Mouse (Mus musculus): Measurements from ENCODE around the gene Ryr2. TPM values are rescaled to one million over a fixed set of nuclear protein-coding genes. Genes with fewer than 3 reads are reported as not detected.

Gene Ryr2
- total RNA-seq, 2 experiments from 2014 or later, result 0.31 to 0.32 TPM

DNA sequence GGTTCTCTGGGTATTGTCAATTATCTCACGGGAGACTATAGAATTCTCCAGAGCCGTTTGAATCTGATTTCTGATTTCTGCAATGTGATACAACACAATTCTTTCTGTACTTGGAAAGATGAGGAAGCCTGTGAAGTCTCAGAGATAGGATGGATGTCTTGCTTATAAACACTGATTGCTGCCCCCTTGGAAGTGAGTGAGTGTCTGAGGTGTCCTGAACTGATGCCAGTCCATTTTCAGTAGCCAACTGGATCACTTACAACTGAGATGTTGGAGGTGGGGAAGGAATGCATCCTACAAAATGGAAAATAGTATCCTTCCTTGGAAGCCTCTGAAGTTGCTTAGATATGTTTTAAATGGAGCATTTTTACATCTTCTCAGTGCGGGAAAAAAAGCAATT lies 564.2 kb downstream of the Ryr2 start:
- no peak for DNase-seq

DNA sequence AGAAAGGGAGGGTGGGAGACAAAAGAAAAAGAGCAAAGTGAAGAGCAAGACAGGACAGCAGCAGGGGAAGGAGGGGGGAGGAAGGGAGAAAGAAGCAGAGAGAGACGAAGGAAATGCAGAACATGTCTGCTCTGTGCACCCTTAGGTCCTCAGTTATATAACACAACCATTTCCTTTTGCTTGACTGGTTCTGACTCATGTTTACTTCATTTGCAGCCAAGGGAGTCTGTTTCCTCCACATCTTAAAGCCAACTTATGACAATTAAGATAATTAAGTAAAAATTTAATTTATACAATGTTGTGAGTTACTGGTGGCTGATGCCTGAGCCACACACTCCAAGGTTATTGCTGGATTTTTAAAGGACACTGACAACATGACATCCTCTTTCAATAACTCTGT lies 569.9 kb downstream of the Ryr2 start:
- DNase-seq, result no peak

DNA sequence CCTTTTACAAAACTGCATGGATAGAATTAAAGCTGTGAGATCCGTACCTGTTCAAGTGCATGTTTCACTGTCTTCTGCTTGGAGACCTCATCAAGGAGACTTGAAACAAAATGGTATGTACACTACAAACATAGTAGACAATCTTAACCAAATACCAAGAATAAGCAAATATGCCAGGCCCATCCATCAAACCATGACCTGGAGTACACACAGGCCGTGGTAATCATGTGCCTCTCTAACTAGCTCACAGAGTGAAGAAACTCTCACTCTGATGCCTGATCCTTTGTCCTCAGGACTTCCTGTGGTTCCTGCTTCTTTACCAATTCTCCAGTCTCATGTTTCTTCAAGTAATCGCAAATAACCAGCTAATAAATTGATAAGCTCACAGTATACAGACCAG lies 570.9 kb downstream of the Ryr2 start:
- no peak for DNase-seq

DNA sequence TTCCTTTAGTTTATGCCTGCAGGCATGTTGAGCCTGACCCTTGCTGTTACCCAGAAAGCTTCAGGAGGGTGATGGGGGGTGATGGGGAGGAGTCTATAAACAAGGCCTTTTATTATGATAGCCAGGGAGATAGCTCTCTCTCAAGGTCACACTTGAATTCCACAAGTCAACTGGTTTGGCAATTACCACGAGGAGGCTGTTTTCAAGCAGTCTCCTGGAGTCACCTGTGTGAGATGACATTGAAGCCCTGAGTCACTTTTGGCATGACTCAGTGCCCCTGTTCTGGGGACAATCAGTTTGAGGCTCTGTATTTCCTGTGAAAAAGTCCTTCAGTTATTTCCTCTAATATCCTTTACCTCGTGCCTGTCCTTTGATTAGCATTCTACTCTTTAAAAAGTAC lies 573.5 kb downstream of the Ryr2 start:
- DNase-seq, result no peak

DNA sequence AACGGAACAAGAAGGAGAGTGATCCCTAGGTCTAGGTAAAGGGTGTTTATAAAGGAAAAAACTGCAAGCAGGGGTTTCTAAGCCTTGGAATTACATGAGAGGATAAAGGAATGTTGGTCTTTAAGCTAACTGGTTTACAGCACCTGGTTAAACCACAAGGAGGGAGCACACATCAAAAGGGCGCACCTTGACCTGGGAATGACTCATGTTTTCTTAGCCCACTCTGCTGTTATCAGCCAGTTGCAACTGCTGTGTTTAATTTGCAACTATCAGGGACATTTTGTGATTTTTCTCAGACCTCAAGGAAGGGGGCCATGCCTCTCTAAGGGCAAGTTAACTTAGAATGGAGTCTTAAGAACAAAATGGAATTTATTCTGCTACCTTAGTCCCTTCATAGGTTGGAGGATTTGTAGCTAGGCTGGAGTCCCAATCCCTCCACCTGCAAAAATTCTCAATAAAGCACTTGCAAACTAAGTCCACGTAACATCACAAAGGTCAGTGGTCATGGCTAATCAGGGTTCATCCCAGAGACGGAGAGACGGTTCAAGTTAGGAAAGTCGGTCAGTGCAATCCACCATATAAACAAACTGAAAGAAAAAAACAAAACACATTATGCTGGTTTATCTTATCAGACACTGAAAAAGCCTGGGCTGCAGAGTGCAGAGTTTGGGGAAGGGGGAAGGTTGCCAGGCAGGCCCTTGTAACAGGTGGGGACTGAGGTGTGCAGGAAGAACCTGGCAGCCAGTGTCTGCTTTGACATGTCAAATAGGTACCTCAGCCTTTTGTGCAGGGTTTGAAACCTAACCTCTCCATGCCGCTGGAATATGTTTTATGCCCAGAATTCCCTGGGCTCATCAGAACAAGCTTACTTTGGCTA lies 574.5 kb downstream of the Ryr2 start:
- no peak for DNase-seq

DNA sequence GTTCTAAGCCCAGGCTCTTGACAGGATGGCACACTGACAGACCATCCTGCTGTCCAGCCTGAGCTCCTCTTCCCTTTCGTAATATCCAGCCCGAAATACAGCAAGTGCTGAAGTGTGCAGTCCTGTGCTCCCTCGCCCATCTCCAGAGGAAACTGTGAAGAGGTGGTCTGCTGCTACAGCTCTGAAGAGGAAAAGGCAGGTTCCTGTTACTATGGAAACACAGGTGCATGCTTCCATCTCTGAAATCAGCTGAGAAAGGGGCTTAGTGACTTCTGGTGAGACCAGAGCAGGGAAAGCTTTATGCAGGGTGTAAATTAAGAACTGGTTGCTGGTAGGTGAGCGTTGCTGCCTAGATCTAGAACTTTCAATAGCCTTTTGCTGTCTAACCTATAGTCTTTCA lies 583.1 kb downstream of the Ryr2 start:
- no peak for DNase-seq

DNA sequence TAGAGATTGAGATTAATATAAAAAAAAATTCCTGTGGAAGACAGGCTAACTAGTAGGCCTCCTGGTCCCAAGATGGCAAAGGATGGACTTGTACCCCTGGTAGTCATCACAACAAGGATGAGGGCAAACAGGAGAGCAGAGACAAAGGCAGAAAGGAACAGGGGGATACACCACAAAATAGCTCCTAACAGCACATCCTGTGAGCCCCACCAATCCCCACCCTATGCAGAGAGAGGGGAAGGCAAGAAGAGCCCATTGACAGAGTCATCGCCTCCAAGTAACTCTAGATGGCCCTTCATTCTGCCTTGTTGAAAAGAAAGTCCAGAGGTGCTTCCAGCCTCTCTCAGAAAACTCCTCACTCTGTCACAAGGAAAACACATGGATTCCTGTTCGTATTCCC lies 586.0 kb downstream of the Ryr2 start:
- no peak for DNase-seq

DNA sequence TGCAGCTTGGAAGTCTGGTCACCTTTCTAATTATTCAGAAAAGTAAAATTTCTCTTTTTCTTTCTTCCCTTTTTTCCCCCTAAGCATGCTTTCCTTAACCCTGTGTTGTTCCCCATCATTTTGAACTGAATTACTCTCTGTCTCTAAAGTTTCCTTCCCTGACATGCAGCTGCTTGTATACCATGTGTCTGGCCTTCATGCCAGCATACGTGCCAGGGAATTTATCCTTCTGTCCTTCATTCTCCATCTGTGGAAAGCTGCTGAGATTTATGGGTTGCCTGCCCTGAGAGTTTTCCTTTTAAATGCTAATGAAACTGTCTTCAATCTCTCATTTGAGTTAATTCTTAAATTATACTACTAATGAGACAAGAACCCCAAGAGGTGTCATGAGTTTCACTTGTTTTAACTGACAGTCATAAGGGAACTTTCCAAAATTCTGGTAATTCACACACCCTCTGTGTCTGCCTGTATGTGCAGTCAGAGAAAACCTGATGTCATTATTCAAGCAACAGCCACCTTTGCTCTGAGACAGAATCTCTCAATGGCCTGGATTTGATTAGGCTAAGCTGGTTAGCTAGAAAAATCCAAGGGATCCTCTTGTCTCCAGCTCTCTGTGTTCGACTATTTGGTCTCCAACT lies 595.1 kb downstream of the Ryr2 start:
- DNase-seq, result no peak

Other genes starting within 250 kb of the Ryr2 start
- gene Mtr, start 151.2 kb upstream of the Ryr2 start, total RNA-seq (2021), result 10 to 100 TPM; 14.3 to 14.9 TPM
- 1,000 to 10,000 TPM; 1,566 to 2,231 TPM for gene Actn2, start 233.8 kb upstream of the Ryr2 start, total RNA-seq (2021)

Measured in gastrocnemius, postnatal 25 days (tissue).